Mouse (Mus musculus) heart, embryonic 15.5 days (tissue): Measurements from ENCODE around the gene Ambra1. TPM values are rescaled to one million over a fixed set of nuclear protein-coding genes. Genes with fewer than 3 reads are reported as not detected.

Source experiments
- ATAC-seq: fragments of 200-750 bp; cut with Nextera tagmentation; replicated peaks from 2 replicates; pipeline ENCODE4 v1.8.0; 2017; ENCODE audit warnings: low read depth, moderate TSS enrichment; ENCODE audit not compliant: insufficient number of reproducible peaks, insufficient read depth, low FRiP score
- H3K27ac ChIP-seq: fragments of 300-500 bp; sonication (generic); 2 replicates; pipeline ENCODE4 v1.5.1; 2015; ENCODE audit warnings: mild to moderate bottlenecking, inconsistent platforms
- H3K27me3 ChIP-seq: fragments of 300-500 bp; sonication (generic); 2 replicates; pipeline ENCODE4 v1.6.1; 2015; ENCODE audit warnings: inconsistent platforms
- H3K36me3 ChIP-seq: fragments of 300-500 bp; sonication (generic); 2 replicates; pipeline ENCODE4 v1.6.1; 2015; ENCODE audit warnings: mild to moderate bottlenecking, inconsistent platforms
- H3K4me1 ChIP-seq: fragments of 300-500 bp; sonication (generic); replicated peaks from 2 replicates; pipeline ENCODE4 v1.6.1; 2015; ENCODE audit warnings: inconsistent platforms
- H3K4me2 ChIP-seq: fragments of 300-500 bp; sonication (generic); 2 replicates; pipeline ENCODE4 v1.6.1; 2015; ENCODE audit warnings: inconsistent platforms, mild to moderate bottlenecking, moderate library complexity
- H3K4me3 ChIP-seq: fragments of 300-500 bp; sonication (generic); 2 replicates; pipeline ENCODE4 v1.5.1; 2015; ENCODE audit warnings: mild to moderate bottlenecking, inconsistent platforms
- H3K9ac ChIP-seq: fragments of 300-500 bp; sonication (generic); 2 replicates; pipeline ENCODE4 v1.6.1; 2015; ENCODE audit warnings: mild to moderate bottlenecking, inconsistent platforms
- H3K9me3 ChIP-seq: fragments of 300-500 bp; sonication (generic); replicated peaks from 2 replicates; pipeline ENCODE4 v1.6.1; 2016; ENCODE audit warnings: inconsistent platforms
- WGBS: fragments of 180-500 bp; shearing (Covaris S2); methylation state at CpG from one replicate; pipeline ENCODE4 v1.1.7; 2015; ENCODE audit warnings: mixed read lengths; 5-methylcytosine and 5-hydroxymethylcytosine counted together
- polyA plus RNA-seq: library from polyadenylated mRNA; unstranded; fragments of >200 nt; fragmentation: Nextera tagmentation; extraction: Ambion mirVana; gene quantifications from 2 replicates; pipeline ENCODE4 v1.2.1, GENCODE M21; 2015

Ambra1 gene
- polyA plus RNA-seq: 8.6 and 12.0 TPM in 2 replicates

DNA sequence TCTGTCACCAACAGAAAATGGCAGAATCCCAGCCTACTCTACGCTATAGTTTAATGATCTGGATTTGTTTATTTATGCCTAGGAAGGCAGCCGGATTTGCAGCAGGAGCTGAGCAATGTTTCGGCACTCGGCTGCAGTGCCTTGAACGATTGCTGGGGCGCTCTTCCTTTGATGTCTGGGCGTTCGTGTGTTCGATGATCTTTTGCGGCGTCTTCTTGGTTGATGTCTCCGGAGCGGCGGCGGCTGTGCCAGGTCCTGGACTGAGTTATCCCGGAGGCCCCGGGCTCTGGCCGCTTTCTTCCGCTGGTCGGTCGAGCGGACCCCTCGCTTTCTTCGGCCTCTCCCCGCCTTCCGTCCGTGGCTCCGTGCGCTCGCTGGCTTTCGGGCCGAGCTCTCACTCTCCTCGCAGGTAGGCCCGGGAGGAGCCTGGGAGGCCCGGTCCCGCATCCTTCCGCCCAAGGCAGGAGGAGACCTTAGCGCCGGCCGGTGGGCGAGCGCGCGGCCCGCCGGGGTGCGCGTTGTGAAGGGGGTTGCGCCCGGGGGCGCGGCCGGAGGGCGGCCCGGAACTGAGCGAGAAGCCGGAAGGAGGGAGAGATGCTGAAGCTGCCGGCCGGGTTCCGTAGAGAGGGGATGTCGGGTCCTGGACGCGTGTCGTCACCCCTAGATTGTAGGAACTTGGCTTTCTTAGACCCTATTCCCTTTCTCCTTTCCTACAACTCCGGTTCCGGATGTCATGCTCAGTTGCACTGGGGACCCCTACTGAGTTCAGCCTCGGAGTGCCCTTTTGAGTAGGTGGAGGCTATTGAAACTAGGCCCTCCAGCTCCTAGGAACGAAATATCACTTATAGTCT, at the start of gene Ambra1:
Ambra1 (plus strand) TSS at position 164 of the 851 bp plus-strand sequence.
- Histone ChIP-seq H3K27me3 (no peaks in the 10 kb centered on the region), H3K4me1 (0 out of 2 replicates have a peak, but pooled peaks cover 4% of the 10 kb centered on the region), H3K4me3 (peak within 1 kb of the TSS; percentile 98), H3K4me2 (peak within 1 kb of the TSS; percentile 63), H3K36me3 (no peaks in the 10 kb centered on the region), H3K9ac (peak within 1 kb of the TSS; percentile 94), H3K27ac (peak within 1 kb of the TSS; percentile 91), H3K9me3 (no peaks in the 10 kb centered on the region)
- under 1% methylated on average over 68 of the region's 68 CpGs for WGBS
- ATAC-seq: peak; percentile 75

DNA sequence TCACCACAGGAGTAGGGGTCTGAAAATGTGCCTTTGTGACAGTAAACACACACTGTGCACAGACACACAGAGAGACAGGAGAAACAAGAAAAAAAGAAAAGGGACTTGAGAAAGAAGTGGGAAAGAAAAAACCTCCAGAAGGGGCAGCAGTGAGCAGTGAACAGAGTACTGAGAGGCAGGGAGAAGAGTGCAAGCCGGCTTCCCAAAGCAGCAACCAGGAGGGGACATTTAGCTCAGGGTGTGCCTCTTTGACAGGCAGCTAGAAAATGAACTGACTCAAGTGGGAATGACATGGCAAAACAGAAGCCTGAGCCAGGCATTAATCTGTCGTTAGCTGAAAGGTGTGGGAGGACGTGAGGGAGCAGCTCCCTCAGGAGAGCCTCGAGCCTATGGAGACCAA, 47.1 kb upstream of the Ambra1 start:
- Histone ChIP-seq H3K4me3 (no peak overlapping the region), H3K9me3 (no peaks in the 10 kb centered on the region), H3K4me1 (no peaks in the 10 kb centered on the region), H3K9ac (no peak overlapping the region), H3K27me3 (no peaks in the 10 kb centered on the region), H3K4me2 (no peak overlapping the region), H3K36me3 (peaks cover 49% of the 10 kb centered on the region), H3K27ac (no peak overlapping the region)
- WGBS: 35% methylated on average over 4 of the region's 4 CpGs
- ATAC-seq: no peak

DNA sequence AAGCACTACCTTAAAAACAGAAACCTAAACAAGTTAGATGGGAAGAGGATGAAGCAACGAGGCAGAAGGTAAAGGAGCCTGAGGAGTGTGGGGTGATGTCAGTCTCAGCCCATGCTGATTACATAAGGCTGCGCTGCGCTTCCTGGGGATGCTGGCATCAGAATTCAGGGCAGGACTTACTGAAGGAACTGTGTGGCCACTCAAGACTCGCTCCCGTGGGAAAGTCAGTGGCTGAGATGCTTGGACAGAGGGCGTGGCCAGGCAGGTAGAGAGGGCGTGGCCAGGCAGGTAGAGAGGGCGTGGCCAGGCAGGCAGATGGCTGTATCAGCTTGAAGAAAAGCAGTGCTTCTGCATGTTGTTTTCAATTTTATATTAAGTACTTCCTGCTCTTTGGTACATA, 46.0 kb upstream of the Ambra1 start:
- no peak for ATAC-seq
- Histone ChIP-seq H3K27ac (no peak overlapping the region), H3K4me3 (no peak overlapping the region), H3K4me1 (no peaks in the 10 kb centered on the region), H3K4me2 (no peak overlapping the region), H3K27me3 (no peaks in the 10 kb centered on the region), H3K36me3 (peaks cover 46% of the 10 kb centered on the region), H3K9me3 (no peaks in the 10 kb centered on the region), H3K9ac (no peak overlapping the region)
- WGBS: 76% methylated on average over 8 of the region's 8 CpGs

DNA sequence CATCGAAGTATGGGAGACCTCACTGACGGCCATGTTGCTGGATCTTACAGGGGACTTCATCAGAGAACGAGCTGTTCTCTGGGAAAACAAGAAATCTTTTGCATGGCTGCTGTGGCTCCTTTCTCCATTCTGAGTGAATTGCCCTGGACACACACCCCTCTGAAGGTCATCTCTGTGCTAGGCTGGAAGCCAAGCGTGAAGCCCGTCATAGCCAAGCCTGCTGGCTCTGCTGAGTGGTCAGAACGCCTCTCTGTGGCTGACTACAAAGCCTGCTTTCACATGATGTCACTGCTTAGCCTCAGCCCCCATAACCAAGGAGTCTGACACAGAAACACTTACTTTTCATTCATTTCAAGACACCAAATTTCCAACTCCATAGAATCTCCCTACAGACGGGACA, 40.5 kb upstream of the Ambra1 start:
- H3K9me3 ChIP-seq: no peaks in the 10 kb centered on the region
- H3K9ac ChIP-seq: no peak overlapping the region
- no peak overlapping the region for H3K4me3 ChIP-seq
- H3K36me3 ChIP-seq: peaks cover 28% of the 10 kb centered on the region
- no peaks in the 10 kb centered on the region for H3K27me3 ChIP-seq
- no peak overlapping the region for H3K4me2 ChIP-seq
- no peaks in the 10 kb centered on the region; the same call in 1 of the 2 replicates for H3K4me1 ChIP-seq
- 72% methylated on average over 7 of the region's 7 CpGs for WGBS
- no peak overlapping the region for H3K27ac ChIP-seq
- no peak for ATAC-seq

DNA sequence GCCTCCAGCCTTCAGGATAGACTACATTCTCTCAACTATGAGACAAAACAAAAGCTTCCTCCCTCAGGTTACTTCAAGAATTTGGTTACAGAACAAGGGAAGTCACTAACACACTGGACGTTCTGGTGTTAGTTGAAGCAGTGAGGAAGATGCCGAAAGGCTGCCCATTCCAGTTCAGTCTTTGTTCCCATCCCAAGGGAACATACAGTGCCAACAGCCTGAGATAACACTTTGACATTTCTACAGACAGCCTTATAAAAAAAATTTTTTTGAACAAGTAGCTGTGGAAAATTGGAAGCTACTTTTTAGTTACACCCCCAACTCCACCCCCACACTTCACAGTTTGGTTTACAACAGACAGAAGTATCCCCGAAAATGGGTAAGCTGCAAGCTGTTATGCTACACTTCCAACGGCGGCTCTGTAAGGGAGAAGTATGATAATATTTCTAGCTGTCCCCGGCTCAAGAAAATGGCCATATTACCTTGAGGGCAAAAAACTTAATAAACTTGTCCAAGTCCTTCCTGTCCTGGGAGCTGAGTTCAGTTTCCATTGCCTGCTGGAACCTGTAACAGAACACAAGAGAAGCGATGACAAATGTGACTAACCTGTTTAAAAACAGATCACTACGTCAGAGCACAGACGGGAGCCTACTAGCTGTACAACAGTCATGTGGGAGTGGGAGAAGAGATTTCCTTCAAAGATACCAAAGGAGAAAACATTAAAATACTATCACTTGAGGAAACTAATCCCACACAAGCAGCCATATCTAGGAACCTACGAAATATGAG, 34.3 kb upstream of the Ambra1 start:
- WGBS: 60% methylated on average over 10 of the region's 10 CpGs
- peaks cover 8% of the 10 kb centered on the region; the same call in 1 of the 2 replicates for H3K36me3 ChIP-seq
- H3K27me3 ChIP-seq: no peaks in the 10 kb centered on the region
- H3K4me1 ChIP-seq: peaks cover 6% of the 10 kb centered on the region; the same call in 1 of the 2 replicates
- H3K4me3 ChIP-seq: no peak overlapping the region
- 0 out of 2 replicates have a peak, but pooled peaks have one; percentile 58 for ATAC-seq
- H3K9me3 ChIP-seq: no peaks in the 10 kb centered on the region
- no peak overlapping the region for H3K9ac ChIP-seq
- peak overlapping the region; percentile 43 for H3K27ac ChIP-seq
- no peak overlapping the region for H3K4me2 ChIP-seq

DNA sequence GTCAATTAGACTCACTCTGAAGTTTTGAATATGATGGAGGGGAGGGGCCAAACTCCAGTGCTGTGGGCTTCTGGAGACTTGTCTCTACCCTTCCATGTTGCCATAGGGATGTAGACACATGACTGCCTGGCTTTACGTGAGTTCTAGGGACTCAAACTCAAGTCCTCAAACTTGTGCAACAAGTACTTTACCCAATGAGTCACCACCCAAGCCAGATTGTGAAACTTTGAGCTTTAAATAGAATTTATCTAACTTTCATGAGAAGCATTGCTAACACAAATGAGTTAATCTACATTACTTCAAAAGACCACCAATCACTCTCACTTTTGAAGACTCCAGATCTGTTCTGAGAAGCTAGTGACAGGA, 33.7 kb upstream of the Ambra1 start:
- WGBS: 51% methylated on average over 1 of the region's 1 CpGs
- H3K9me3 ChIP-seq: no peaks in the 10 kb centered on the region
- peaks cover 6% of the 10 kb centered on the region; the same call in 1 of the 2 replicates for H3K4me1 ChIP-seq
- peak; percentile 69; the same call in 1 of the 2 replicates for ATAC-seq
- no peak overlapping the region for H3K4me3 ChIP-seq
- peaks cover 8% of the 10 kb centered on the region; the same call in 1 of the 2 replicates for H3K36me3 ChIP-seq
- no peaks in the 10 kb centered on the region for H3K27me3 ChIP-seq
- H3K9ac ChIP-seq: no peak overlapping the region
- no peak overlapping the region for H3K4me2 ChIP-seq
- peak overlapping the region; percentile 43 for H3K27ac ChIP-seq

DNA sequence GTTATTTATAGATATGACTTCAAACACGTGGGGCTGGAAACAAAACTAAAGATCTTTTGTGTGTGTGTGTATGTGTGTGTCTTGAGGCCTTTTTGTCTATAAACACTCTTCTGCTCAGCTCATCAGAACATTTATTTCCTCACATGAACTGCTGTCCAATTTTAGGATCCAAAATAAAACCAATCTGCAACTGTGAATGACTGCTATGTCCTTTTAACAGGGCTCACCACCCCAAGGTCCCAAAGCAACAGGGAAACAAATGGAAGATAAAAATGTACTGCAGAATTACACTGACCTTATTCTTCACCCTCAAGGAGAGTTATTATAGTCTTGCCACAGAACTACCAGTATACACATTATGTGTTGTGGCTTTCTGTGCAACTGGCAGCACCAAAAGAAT, 30.7 kb upstream of the Ambra1 start:
- no peak overlapping the region; the same call in 1 of the 2 replicates for H3K27ac ChIP-seq

DNA sequence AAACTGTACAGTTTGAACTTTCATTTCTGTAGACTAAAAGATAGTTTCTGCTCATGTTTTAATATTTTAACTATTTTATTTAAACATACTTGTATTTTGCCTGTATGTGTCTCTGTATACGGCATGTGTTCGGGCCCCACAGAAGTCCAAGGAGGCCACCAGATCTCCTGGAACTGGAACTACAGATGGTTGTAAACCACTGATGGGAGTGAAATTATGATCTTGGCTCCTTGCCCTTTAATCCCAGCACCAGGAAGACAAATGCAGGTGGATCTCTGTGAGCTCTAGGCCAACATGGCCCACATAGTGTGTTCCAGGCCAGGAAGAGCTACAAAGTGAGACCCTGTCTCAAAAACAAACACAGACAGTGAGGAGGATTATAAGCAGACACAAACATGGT, 28.6 kb upstream of the Ambra1 start:
- no peaks in the 10 kb centered on the region for H3K9me3 ChIP-seq
- ATAC-seq: no peak
- H3K4me2 ChIP-seq: no peak overlapping the region
- H3K27ac ChIP-seq: no peak overlapping the region
- no peak overlapping the region for H3K4me3 ChIP-seq
- H3K36me3 ChIP-seq: no peaks in the 10 kb centered on the region
- H3K9ac ChIP-seq: no peak overlapping the region
- H3K4me1 ChIP-seq: 0 out of 2 replicates have a peak, but pooled peaks cover 3% of the 10 kb centered on the region
- H3K27me3 ChIP-seq: no peaks in the 10 kb centered on the region
- WGBS: 100% methylated on average over 2 of the region's 2 CpGs

More for the DNA sequence above, 30.7 kb upstream of the Ambra1 start:
- Histone ChIP-seq H3K9ac (no peak overlapping the region), H3K27me3 (no peaks in the 10 kb centered on the region), H3K4me2 (no peak overlapping the region), H3K4me3 (no peak overlapping the region), H3K36me3 (no peaks in the 10 kb centered on the region), H3K4me1 (peaks cover 6% of the 10 kb centered on the region; the same call in 1 of the 2 replicates), H3K9me3 (no peaks in the 10 kb centered on the region)
- WGBS: 38% methylated on average over 1 of the region's 1 CpGs
- no peak for ATAC-seq

DNA sequence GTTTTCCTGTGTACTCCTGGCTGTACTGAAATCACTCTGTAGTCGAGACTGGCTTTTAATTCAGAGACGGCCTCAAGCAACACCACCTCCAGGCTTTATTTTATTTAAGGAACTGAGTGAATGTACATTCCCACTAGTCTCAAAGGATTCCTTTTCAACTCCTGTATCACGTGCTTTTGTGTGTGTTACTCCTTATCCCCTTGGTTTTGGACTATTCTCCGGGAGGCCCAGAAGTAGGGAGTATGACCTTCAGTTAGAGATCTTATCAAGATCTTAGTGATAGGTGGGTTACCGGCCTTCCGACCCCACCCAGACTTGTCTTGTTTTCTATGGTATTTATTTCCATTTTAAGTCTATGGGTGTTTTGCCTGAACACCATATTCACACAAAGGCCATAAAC, 24.2 kb upstream of the Ambra1 start:
- WGBS: 74% methylated on average over 6 of the region's 6 CpGs
- Histone ChIP-seq H3K4me2 (no peak overlapping the region), H3K4me3 (no peak overlapping the region), H3K9me3 (no peaks in the 10 kb centered on the region), H3K27ac (no peak overlapping the region), H3K36me3 (no peaks in the 10 kb centered on the region), H3K4me1 (peaks cover 8% of the 10 kb centered on the region), H3K27me3 (no peaks in the 10 kb centered on the region), H3K9ac (no peak overlapping the region)
- ATAC-seq: no peak

DNA sequence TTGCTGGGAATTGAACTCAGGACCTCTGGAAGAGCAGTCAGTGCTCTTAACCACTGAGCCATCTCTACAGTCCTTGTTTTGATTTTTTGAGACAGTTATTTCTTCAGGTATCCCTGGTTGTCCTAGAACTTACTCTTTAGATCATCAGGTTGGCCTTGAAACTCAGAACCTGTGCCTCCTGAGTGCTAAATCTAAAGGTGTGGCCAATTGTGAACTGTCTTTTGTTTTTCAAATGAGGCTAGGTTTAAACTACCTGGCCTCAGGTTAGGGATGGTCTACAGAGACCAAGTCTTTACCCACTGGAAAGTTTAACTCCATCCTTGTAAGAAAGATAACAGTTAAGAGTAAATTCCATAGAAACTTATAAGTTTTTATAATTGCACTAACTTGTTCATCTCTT, 23.5 kb upstream of the Ambra1 start:
- ATAC-seq: no peak
- Histone ChIP-seq H3K4me2 (no peak overlapping the region), H3K27me3 (no peaks in the 10 kb centered on the region), H3K4me1 (peaks cover 11% of the 10 kb centered on the region), H3K9me3 (no peaks in the 10 kb centered on the region), H3K4me3 (no peak overlapping the region), H3K9ac (no peak overlapping the region), H3K36me3 (no peaks in the 10 kb centered on the region), H3K27ac (no peak overlapping the region)

DNA sequence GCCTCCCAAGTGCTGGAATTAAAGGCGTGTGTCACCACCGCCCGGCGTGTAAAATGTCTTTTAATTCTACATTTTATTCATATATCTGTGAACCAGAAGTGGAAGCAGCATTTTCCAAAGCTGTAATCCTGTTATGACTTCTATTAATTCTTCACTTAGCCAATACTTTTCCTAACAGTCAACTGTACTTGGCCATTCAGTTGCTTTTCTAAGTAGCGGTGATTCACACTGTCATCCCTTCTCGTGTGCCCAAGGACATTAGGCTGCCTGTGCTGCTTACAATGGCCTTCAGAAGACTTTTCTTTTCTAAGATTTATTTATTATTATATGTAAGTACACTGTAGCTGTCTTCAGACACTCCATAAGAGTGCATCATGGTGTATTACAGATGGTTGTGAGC, 21.6 kb upstream of the Ambra1 start:
- 92% methylated on average over 6 of the region's 6 CpGs for whole genome bisulfite sequencing

More for the DNA sequence above, 21.6 kb upstream of the Ambra1 start:
- H3K27ac ChIP-seq: no peak overlapping the region
- no peaks in the 10 kb centered on the region for H3K36me3 ChIP-seq
- no peak overlapping the region for H3K4me3 ChIP-seq
- H3K4me1 ChIP-seq: peaks cover 19% of the 10 kb centered on the region
- H3K9me3 ChIP-seq: no peaks in the 10 kb centered on the region
- H3K27me3 ChIP-seq: no peaks in the 10 kb centered on the region
- no peak for ATAC-seq
- no peak overlapping the region for H3K9ac ChIP-seq
- no peak overlapping the region for H3K4me2 ChIP-seq
